Mouse (Mus musculus) neural tube, embryonic 10.5 days (tissue): ENCODE measurements around the gene Med23.
A peak's percentile ranks its signal among the peaks of the same experiment; 100 is the strongest.

ENCODE experiments used
- DNase-seq: peaks from one replicate; pipeline ENCODE4 v3.0.0-alpha.2; 2017; ENCODE audit warnings: low spot score; ENCODE audit errors: extremely low spot score

Gene Med23

DNA sequence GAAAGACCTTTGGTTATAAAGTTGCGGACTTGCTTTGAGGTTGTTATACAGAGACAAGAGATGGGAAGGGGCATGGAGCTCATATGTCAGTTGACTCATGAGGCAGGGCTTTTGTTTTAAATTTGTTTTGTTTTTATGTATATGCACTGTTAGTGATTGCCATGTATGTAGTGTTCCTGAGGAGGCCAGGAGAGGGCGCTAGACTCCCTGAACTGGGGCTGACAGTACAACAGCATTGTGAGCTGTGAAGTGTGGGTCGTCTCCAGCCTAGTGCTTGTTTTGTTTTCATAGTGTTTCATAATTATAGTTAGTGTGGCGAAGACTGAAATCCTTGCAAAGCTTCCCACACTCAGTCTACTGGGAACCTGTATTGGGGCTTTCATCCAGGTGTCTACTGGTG, 3.8 kb downstream of the Med23 start:
- no peak for DNase-seq

GRCm38 (mm10) chr10:24886008-24886407, 16.2 kb downstream of the Med23 start:
- no peak for DNase-seq

- no peak for DNase-seq
Measured at GRCm38 (mm10) chr10:24888343-24888742, 18.6 kb downstream of the Med23 start.

GRCm38 (mm10) chr10:24895927-24896326, 26.1 kb downstream of the Med23 start:
- DNase-seq = no peak

- DNase-seq = no peak
Measured at GRCm38 (mm10) chr10:24905627-24906026, 35.8 kb downstream of the Med23 start.

DNA sequence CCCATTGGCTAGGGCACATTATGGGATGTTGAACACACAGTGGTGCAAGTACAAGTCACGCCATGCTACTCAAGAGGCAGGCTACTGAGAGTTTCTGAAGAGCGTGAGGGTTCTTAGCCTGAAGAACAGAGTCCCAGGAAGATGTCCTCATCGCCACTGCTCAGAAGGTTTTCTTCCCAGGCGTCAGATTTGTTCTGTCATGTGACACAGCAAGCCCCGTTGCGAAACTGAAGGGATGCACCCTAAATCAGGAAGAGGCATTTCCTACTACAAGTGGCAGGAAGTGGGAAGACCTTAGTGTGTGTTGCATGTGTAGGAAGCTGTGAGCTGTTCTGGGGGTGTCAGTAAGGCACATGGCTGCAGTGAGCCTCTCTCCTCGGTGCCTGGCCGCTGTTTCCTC, 41.4 kb downstream of the Med23 start:
- no peak for DNase-seq

DNA sequence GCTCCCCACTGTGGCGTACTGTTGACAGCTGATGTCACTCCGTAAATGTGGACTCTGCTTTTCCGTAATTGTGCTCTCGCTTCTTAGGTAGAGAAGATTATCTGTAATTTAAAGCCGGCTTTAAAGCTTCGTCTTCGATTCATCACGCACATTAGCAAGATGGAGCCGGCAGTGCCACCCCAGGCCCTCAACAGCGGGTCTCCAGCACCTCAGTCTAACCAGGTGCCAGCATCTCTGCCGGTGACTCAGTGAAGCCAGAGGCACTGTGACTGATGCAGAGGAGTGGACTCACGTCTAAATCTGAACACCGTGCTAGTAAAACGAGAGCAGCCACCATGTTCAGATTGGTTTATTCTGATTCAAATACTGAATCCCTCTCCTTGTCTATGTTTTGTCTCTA, 42.8 kb downstream of the Med23 start:
- no peak for DNase-seq

- no peak for DNase-seq
Measured at GRCm38 (mm10) chr10:24915486-24915885, 45.7 kb downstream of the Med23 start.

GRCm38 (mm10) chr10:24922977-24923376, 53.2 kb downstream of the Med23 start:
- DNase-seq = no peak

- DNase-seq = no peak
Measured at GRCm38 (mm10) chr10:24924296-24924695, 54.5 kb downstream of the Med23 start.

- no peak for DNase-seq
Measured at GRCm38 (mm10) chr10:24926380-24926779, 56.6 kb downstream of the Med23 start.

DNA sequence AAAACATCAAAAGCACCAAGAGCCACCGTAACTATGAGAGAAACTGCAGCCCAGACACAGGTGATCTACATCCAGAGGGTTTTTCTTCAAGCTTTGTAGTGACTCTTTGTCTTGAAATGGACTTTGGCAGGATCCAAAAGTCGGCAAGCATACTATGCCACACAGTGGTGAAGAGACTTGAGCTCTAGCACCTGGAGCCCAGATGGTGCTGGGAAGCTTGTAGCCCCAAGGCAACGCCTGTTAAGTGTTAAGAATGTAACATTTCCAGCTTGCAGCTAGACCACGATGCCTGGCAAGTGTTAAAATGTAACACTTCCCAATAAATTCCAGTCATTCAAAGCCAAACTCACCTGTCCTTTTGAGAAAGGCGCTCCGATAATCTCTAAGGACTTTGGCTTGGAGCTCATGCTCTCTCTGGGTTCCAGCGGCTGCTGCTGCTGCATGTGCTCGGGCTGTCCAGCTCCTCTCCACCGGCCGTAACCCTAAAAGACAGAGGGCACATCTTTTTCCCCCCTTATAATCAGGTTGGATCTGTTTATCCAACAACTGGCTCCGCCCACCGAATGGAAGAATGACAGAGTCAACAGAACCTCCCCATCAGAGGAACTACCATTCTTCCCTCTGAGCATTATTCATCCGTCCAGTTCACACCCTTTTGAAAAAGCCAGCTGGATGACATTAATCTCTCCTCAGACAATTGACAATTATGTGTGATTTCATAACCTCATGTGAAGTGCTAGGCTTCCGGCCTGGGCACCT, 57.4 kb downstream of the Med23 start, which contains the start of gene Arg1:
Gene Arg1, minus strand, starts transcription at position 523 of the 759 bp plus-strand sequence.
- DNase-seq = peak; percentile 65

DNA sequence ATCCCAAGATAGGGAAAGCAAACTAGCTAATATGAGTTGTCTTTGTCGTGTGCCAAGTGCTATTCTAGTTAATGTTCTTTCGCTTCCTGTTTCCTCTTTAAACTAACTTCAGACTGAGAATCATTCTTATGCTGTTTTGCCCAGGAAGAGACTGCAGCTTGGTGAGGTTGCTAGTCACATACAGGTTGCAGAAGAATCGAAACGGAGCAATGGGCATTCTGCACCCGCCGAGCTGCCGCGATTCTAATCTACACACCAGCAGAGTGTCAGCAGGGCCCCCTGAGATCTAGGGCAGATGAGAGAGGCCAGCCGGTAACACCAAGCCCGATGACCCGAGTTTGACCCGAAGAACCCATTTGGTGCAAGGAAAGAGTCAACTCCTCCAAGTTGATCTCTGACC, 58.3 kb downstream of the Med23 start:
- DNase-seq = peak; percentile 51

- no peak for DNase-seq
Measured at GRCm38 (mm10) chr10:24930143-24930542, 60.4 kb downstream of the Med23 start.

DNA sequence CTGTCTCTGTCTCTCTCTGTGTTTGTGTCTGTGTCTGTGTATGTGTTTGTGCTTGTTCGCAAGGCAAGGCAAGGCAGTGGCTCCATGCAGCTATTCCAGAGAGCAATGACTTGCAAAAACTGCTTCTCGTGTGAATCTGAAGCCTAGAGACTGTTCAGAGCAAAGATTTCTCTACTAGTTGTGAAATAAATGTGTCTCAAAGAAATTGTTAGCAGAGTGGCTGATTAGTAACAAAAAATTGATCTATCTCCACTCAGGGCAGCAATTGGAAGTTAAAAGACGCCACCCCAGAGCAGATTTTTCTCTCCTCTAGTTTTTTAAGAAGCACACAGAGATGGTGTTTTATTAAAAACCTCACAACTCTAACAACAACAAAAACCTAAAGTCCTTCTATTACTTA, 78.1 kb downstream of the Med23 start:
- DNase-seq = no peak

GRCm38 (mm10) chr10:24948278-24948677, 78.5 kb downstream of the Med23 start:
- no peak for DNase-seq

DNA sequence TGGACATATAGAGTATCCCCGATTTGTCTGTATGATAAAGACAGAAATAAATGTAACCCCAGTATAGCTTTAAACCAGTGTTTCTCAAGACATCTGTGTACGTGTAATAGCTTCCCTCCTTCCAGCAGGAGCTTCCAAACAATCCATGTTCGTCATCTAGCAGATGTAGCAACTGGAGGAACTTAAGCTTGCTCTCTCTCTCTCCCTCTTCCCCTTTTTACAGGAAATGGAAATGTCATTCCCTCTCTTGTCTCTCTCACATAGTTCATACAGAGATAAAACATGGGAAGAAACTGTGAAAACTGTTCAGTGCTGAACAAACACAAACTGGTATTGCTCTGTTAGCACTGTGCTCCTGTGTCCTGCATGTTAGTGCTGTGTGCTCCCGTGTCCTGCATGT, 80.4 kb downstream of the Med23 start:
- DNase-seq = no peak

DNA sequence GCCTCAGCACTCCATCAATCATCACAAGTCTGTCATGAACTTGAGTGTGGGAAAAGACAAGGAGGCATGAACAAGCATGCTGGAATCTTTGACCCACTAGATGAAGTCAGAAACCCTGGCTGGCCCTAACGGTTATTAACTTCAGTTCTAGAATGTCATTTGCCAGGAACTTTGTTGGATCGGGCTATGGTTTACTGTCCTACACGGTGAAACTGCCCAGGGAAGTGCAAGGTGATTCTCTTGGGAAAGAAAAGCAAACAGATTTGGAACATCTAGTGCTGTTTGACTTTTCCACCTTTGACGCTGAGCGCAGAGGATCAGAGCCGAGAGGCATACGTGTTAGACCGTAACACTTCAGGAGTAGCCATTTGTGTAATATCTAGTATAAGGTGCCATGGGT, 81.8 kb downstream of the Med23 start:
- no peak for DNase-seq

DNA sequence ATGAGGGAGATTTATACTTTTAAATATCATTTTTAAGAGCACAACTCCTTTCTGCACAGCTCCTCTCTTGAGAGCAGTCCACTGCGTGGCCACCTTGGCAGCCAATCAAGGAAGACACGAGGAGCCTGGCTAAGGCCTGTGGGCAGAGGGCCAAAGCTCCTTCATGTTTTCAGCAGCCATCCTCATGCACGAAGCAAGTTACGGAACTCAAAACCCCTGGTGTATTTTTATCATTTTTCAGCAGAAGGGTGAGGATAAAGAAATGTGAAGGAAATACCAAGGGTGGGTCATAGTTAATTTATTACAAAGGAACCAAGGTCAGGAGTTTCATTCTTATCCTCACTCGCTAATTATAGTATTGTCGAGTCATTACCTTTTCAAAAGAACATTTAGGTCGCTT, 82.8 kb downstream of the Med23 start:
- no peak for DNase-seq

- DNase-seq = no peak
Measured at GRCm38 (mm10) chr10:24953876-24954275, 84.1 kb downstream of the Med23 start.

- no peak for DNase-seq
Measured at GRCm38 (mm10) chr10:24958280-24959042, 88.7 kb downstream of the Med23 start.

DNA sequence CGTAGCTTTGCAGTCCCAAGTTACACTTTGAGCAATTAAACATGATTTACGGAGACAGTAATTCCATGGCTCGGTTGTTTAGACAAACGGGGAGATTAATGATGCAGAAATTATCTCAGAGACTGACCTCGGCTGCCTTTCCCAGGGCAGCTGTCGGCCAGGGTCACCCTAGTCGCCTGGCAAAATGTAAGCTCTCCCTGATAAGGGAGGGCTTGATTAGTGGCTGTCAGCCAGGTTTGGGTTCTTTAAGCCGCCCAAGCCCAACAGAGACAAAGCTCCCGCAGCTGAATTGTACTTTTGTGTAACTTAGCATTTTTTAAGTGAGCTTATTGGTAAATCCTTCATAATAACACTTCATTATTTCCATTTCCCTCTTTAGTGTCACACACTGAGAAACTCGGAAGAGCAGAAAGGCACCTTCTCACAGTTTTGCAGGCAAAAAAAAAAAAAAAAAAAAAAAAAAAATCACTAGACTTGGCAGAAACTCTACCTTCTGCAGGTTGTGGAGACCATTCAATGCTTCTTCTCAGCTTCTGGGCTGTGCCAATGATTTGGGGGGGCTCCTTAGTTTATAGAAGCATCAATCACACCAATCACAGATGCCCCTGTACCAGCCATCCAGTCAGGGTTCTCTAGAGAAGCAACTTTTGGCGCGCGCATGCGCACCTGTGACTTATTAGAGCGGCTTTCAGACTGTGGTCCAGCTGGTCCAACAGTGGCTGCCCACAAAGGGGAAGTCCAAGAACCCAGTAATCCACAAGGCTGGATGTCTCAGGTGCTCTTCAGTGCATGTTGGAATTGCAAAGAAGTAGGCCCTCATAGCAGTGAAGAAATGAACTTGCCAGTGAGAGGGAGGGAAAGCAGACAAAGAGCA, 89.5 kb downstream of the Med23 start:
- peak; percentile 36 for DNase-seq
